Mouse (Mus musculus) stomach, postnatal 0 days (tissue): ENCODE results near the gene Stum.

Experiments
- CTCF ChIP-seq: IDR thresholded peaks from 2 replicates; pipeline ENCODE4 v1.5.1; 2016; ENCODE audit warnings: antibody characterized with exemption, low read depth, mild to moderate bottlenecking, moderate library complexity
- EP300 ChIP-seq: optimal IDR thresholded peaks from 2 replicates; pipeline ENCODE3; 2016; ENCODE audit warnings: antibody characterized with exemption

DNA sequence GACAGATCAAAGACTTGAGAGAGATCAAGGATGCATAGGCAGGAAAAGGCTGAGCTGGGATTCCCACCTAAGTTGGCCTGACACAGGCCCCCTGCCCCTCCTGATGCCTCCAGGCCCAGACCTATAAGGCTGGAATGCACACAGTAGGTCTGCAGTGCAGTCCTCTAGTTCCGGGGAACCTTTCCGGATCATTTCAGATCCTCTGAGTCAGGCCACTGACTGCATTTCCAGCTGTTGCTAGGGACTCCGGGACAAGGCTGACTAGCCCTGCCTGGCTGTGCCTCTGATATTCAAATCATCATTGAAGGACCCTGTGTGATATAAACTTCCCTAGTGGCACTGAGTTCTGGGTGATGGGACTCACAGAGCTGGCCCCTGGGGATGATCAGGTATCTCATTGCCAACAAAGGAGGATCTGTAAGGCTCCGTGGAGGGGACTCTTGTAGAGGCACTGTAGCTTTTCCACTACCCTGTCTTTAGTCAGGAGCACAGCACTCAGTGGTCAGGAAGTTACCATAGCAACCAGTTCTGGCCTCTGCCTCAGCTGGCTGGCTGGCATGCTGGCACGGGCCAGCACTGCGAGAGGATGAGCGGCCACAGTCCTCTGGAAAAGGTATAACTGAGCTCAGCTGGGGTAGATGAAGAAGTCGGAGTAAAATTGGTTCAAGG lies 62.7 kb downstream of the Stum start:
- TF ChIP-seq CTCF (no peak), EP300 (no peak)
